Comparison of ENCODE assay signal across 8 mouse cellular contexts in genomic region chr12:109542635-109543249, GRCm38 (mm10). TPM values are rescaled to one million over a fixed set of nuclear protein-coding genes. Genes with fewer than 3 reads are reported as not detected.
DNase-seq lines count a peak whose midpoint lies in the region; ATAC-seq lines count a peak whose summit lies in the region.

No protein-coding gene starts in this region.

- H3K9me3 ChIP-seq in lung, embryonic 16.5 days (ENCODE audit: control insufficient read depth, low read length), result peaks cover 43% of the 10 kb centered on the region

- H3K4me1 ChIP-seq in lung, embryonic 16.5 days (replicated peaks; ENCODE audit: control insufficient read depth, insufficient read depth, low read length), result peaks cover 10% of the 10 kb centered on the region

- peak; percentile 66 for ATAC-seq in lung, embryonic 16.5 days (ENCODE audit: low read depth)

- H3K4me2 ChIP-seq in lung, embryonic 16.5 days (ENCODE audit: low read depth, low read length), result peak overlapping the region; percentile 57

- WGBS in lung, embryonic 16.5 days, result 46% methylated on average over 16 of the region's 17 CpGs

- no peaks in the 10 kb centered on the region for H3K27me3 ChIP-seq in lung, embryonic 16.5 days (ENCODE audit: control insufficient read depth, insufficient read depth, low read depth, low read length)

- peaks cover 12% of the 10 kb centered on the region for H3K36me3 ChIP-seq in lung, embryonic 16.5 days (ENCODE audit: control insufficient read depth, insufficient read depth, low read length)

- no peak overlapping the region for H3K27ac ChIP-seq in lung, embryonic 16.5 days (ENCODE audit: low read length)

- DNase-seq in urinary bladder, postnatal 25 days (ENCODE audit: low spot score), result peak; percentile 13
- DNase-seq in urinary bladder, adult 2 months (ENCODE audit: low spot score), result no peak
- DNase-seq in cerebellum, postnatal 4 days (ENCODE audit: low spot score in 2 of 2), result peak; percentile 56 to 62
- DNase-seq in gastrocnemius, postnatal 10 days, result peak; percentile 67
- peak; percentile 54 to 71 for DNase-seq in layer of hippocampus, postnatal 25 days (ENCODE audit: extremely low spot score in 1 of 2, low spot score in 1 of 2)
- DNase-seq in retina, postnatal 1 day, result peak; percentile 75
- DNase-seq in ovary, postnatal 10 days (ENCODE audit: low spot score), result no peak

- peak overlapping the region; percentile 54 for H3K4me3 ChIP-seq in lung, embryonic 16.5 days (ENCODE audit: low read length)

- no peak overlapping the region for H3K9ac ChIP-seq in lung, embryonic 16.5 days (ENCODE audit: low read length)

RNA-seq across cellular contexts. Expression of gene Rtl1, which starts 57.4 kb away (rescaled TPM):
- polyA plus RNA-seq in urinary bladder, adult 2 months (2012; rRNA removed), result 0.04 and 0.12 TPM in 2 replicates
- 10 to 100 TPM in 1 of 2 experiments, 1 to 10 TPM in 1; 3.0 to 14.0 TPM for total RNA-seq in gastrocnemius, postnatal 10 days (2021)
- under 1 TPM in 1 of 2 experiments, not detected in 1; 0.15 TPM for total RNA-seq in layer of hippocampus, postnatal 25 days (2021)
- polyA plus RNA-seq in lung, embryonic 16.5 days (2015; fragmentation: Nextera tagmentation; extraction: Ambion mirVana), result 1.0 and 1.6 TPM in 2 replicates

Comparison
In these comparisons a context has a peak if more than half of its experiments do, and no peak if none do; other contexts are left out.
1. DNase-seq: peak in urinary bladder, postnatal 25 days (single experiment), cerebellum, postnatal 4 days (2 of 2), gastrocnemius, postnatal 10 days (single experiment), layer of hippocampus, postnatal 25 days (2 of 2) and retina, postnatal 1 day (single experiment); none in urinary bladder, adult 2 months (single experiment) and ovary, postnatal 10 days (single experiment).